Mouse (Mus musculus) lung, embryonic 16.5 days (tissue): ENCODE results near the gene Rgl2. TPM values are rescaled to one million over a fixed set of nuclear protein-coding genes. Genes with fewer than 3 reads are reported as not detected.

Experiments
- ATAC-seq: fragments of 200-750 bp; cut with Nextera tagmentation; 2 replicates; pipeline ENCODE4 v1.8.0; 2017; ENCODE audit warnings: low read depth, mild to moderate bottlenecking, moderate library complexity
- H3K27ac ChIP-seq: fragments of 300-500 bp; sonication (generic); 2 replicates; pipeline ENCODE4 v1.5.1; 2014; ENCODE audit warnings: mild to moderate bottlenecking, control low read depth, low read length
- H3K27me3 ChIP-seq: fragments of 300-500 bp; sonication (generic); 2 replicates; pipeline ENCODE4 v1.6.1; 2014; ENCODE audit warnings: low read depth, low read length, mixed read lengths; ENCODE audit not compliant: control insufficient read depth, insufficient read depth
- H3K36me3 ChIP-seq: fragments of 300-500 bp; sonication (generic); 2 replicates; pipeline ENCODE4 v1.6.1; 2014; ENCODE audit warnings: low read length; ENCODE audit not compliant: control insufficient read depth, insufficient read depth
- H3K4me1 ChIP-seq: fragments of 300-500 bp; sonication (generic); replicated peaks from 2 replicates; pipeline ENCODE4 v1.6.1; 2014; ENCODE audit warnings: low read length, mixed read lengths; ENCODE audit not compliant: control insufficient read depth, insufficient read depth
- H3K4me2 ChIP-seq: fragments of 300-500 bp; sonication (generic); 2 replicates; pipeline ENCODE4 v1.6.1; 2014; ENCODE audit warnings: low read depth, low read length, control low read depth
- H3K4me3 ChIP-seq: fragments of 300-500 bp; sonication (generic); 2 replicates; pipeline ENCODE4 v1.5.1; 2014; ENCODE audit warnings: mild to moderate bottlenecking, low read length, control low read depth
- H3K9ac ChIP-seq: fragments of 300-500 bp; sonication (generic); 2 replicates; pipeline ENCODE4 v1.6.1; 2014; ENCODE audit warnings: low read length, control low read depth
- H3K9me3 ChIP-seq: fragments of 300-500 bp; sonication (generic); 2 replicates; pipeline ENCODE4 v1.6.1; 2016; ENCODE audit warnings: low read length; ENCODE audit not compliant: control insufficient read depth
- WGBS: fragments of 180-500 bp; shearing (Covaris S2); extraction: QIAGEN DNeasy Blood & Tissue Kit; methylation state at CpG from one replicate; pipeline ENCODE4 v1.1.7; 2014; 5-methylcytosine and 5-hydroxymethylcytosine counted together
- polyA plus RNA-seq: library from polyadenylated mRNA; unstranded; fragments of >200 nt; fragmentation: Nextera tagmentation; extraction: Ambion mirVana; gene quantifications from 2 replicates; pipeline ENCODE4 v1.2.1, GENCODE M21; 2015

The Rgl2 gene
- polyA plus RNA-seq, 1 experiment from 2014 or later, result 49.5 TPM

GRCm38 (mm10) chr17:33930280-33931158 lies 1.2 kb downstream of the Rgl2 start:
- Histone ChIP-seq H3K4me2 (peak overlapping the region; percentile 94), H3K9me3 (no peaks in the 10 kb centered on the region), H3K4me1 (peaks cover 22% of the 10 kb centered on the region), H3K36me3 (peaks cover 10% of the 10 kb centered on the region), H3K27me3 (no peaks in the 10 kb centered on the region), H3K4me3 (peak overlapping the region; percentile 82), H3K9ac (peak overlapping the region; percentile 91), H3K27ac (peak overlapping the region; percentile 99)
- under 1% methylated on average over 38 of the region's 45 CpGs for WGBS
- peak; percentile 16 for ATAC-seq

GRCm38 (mm10) chr17:33931159-33931866 lies 2.0 kb downstream of the Rgl2 start:
- Histone ChIP-seq H3K27ac (peak overlapping the region; percentile 22; the same call in 1 of the 2 replicates), H3K36me3 (peaks cover 12% of the 10 kb centered on the region), H3K4me3 (peak overlapping the region; percentile 82), H3K9ac (peak overlapping the region; percentile 91), H3K4me2 (peak overlapping the region; percentile 94), H3K27me3 (no peaks in the 10 kb centered on the region), H3K4me1 (peaks cover 22% of the 10 kb centered on the region), H3K9me3 (no peaks in the 10 kb centered on the region)
- no peak for ATAC-seq
- WGBS, result 35% methylated on average over 18 of the region's 18 CpGs

GRCm38 (mm10) chr17:33931947-33932346 lies 2.6 kb downstream of the Rgl2 start:
- Histone ChIP-seq H3K9me3 (no peaks in the 10 kb centered on the region), H3K27ac (no peak overlapping the region), H3K27me3 (no peaks in the 10 kb centered on the region), H3K36me3 (peaks cover 12% of the 10 kb centered on the region), H3K9ac (no peak overlapping the region), H3K4me3 (no peak overlapping the region), H3K4me1 (peaks cover 22% of the 10 kb centered on the region), H3K4me2 (no peak overlapping the region)
- WGBS, result 90% methylated on average over 11 of the region's 11 CpGs
- ATAC-seq, result no peak

GRCm38 (mm10) chr17:33932448-33932847 lies 3.1 kb downstream of the Rgl2 start:
- no peak overlapping the region for H3K4me3 ChIP-seq
- H3K9me3 ChIP-seq, result no peaks in the 10 kb centered on the region
- H3K9ac ChIP-seq, result no peak overlapping the region
- peaks cover 16% of the 10 kb centered on the region for H3K36me3 ChIP-seq
- H3K4me2 ChIP-seq, result no peak overlapping the region
- H3K27ac ChIP-seq, result no peak overlapping the region
- no peaks in the 10 kb centered on the region for H3K27me3 ChIP-seq
- ATAC-seq, result no peak
- peaks cover 22% of the 10 kb centered on the region for H3K4me1 ChIP-seq
- 81% methylated on average over 14 of the region's 14 CpGs for WGBS

- H3K27me3 ChIP-seq, result no peaks in the 10 kb centered on the region
- peaks cover 20% of the 10 kb centered on the region for H3K4me1 ChIP-seq
- no peaks in the 10 kb centered on the region for H3K9me3 ChIP-seq
- H3K27ac ChIP-seq, result no peak overlapping the region
- peaks cover 18% of the 10 kb centered on the region; the same call in 1 of the 2 replicates for H3K36me3 ChIP-seq
- H3K9ac ChIP-seq, result no peak overlapping the region
- H3K4me3 ChIP-seq, result no peak overlapping the region
- WGBS, result 90% methylated on average over 15 of the region's 15 CpGs
- no peak overlapping the region for H3K4me2 ChIP-seq
- ATAC-seq, result no peak
These were observed 3.6 kb downstream of the Rgl2 start for GRCm38 (mm10) chr17:33932970-33933369.

- no peak overlapping the region for H3K4me2 ChIP-seq
- no peak overlapping the region for H3K9ac ChIP-seq
- 84% methylated on average over 21 of the region's 21 CpGs for WGBS
- peaks cover 21% of the 10 kb centered on the region; the same call in 1 of the 2 replicates for H3K36me3 ChIP-seq
- no peak overlapping the region for H3K27ac ChIP-seq
- H3K4me3 ChIP-seq, result no peak overlapping the region
- no peak for ATAC-seq
- no peaks in the 10 kb centered on the region for H3K27me3 ChIP-seq
- no peaks in the 10 kb centered on the region for H3K9me3 ChIP-seq
- peaks cover 20% of the 10 kb centered on the region for H3K4me1 ChIP-seq
These were observed 6.2 kb downstream of the Rgl2 start for GRCm38 (mm10) chr17:33935422-33936055.

- Histone ChIP-seq H3K27ac (no peak overlapping the region), H3K9me3 (no peaks in the 10 kb centered on the region), H3K4me1 (peaks cover 17% of the 10 kb centered on the region), H3K36me3 (peaks cover 21% of the 10 kb centered on the region; the same call in 1 of the 2 replicates), H3K4me3 (no peak overlapping the region), H3K4me2 (no peak overlapping the region), H3K27me3 (no peaks in the 10 kb centered on the region), H3K9ac (no peak overlapping the region)
- WGBS, result 75% methylated on average over 15 of the region's 15 CpGs
- ATAC-seq, result no peak
These were observed 7.7 kb downstream of the Rgl2 start for GRCm38 (mm10) chr17:33936993-33937392.

GRCm38 (mm10) chr17:33938783-33939182 lies 9.4 kb downstream of the Rgl2 start:
- Histone ChIP-seq H3K4me3 (no peak overlapping the region), H3K27ac (no peak overlapping the region), H3K36me3 (peaks cover 26% of the 10 kb centered on the region; the same call in 1 of the 2 replicates), H3K9me3 (no peaks in the 10 kb centered on the region), H3K27me3 (no peaks in the 10 kb centered on the region), H3K4me1 (peaks cover 17% of the 10 kb centered on the region), H3K9ac (no peak overlapping the region), H3K4me2 (no peak overlapping the region)
- ATAC-seq, result no peak
- 69% methylated on average over 11 of the region's 11 CpGs for WGBS
